Comparison of ENCODE assay signal across 8 mouse cellular contexts in genomic region chr17:5752716-5753585, GRCm38 (mm10).
DNase-seq lines count a peak whose midpoint lies in the region; ATAC-seq and TF ChIP-seq lines count a peak whose summit lies in the region.

No protein-coding gene starts in this region.

- H3K4me3 ChIP-seq in embryonic facial prominence, embryonic 11.5 days (ENCODE audit: low read depth, low read length), result peak overlapping the region; percentile 38
- H3K4me3 ChIP-seq in limb, embryonic 11.5 days (ENCODE audit: low read depth, low read length), result peak overlapping the region; percentile 35
- H3K4me3 ChIP-seq in midbrain, embryonic 12.5 days, result peak overlapping the region; percentile 44
- H3K4me3 ChIP-seq in spleen, adult 2 months (ENCODE audit: extremely low read depth, insufficient read depth, insufficient read length), result no peak overlapping the region

- H3K4me1 ChIP-seq in embryonic facial prominence, embryonic 11.5 days (ENCODE audit: control insufficient read depth, insufficient read depth, low read length), result no peaks in the 10 kb centered on the region; the same call in 1 of the 2 replicates
- H3K4me1 ChIP-seq in limb, embryonic 11.5 days (ENCODE audit: control insufficient read depth, insufficient read depth, low read length), result 0 out of 2 replicates have a peak, but pooled peaks cover 2% of the 10 kb centered on the region
- peaks cover 4% of the 10 kb centered on the region; the same call in 1 of the 2 replicates for H3K4me1 ChIP-seq in midbrain, embryonic 12.5 days
- peaks cover 13% of the 10 kb centered on the region; the same call in 1 of the 2 replicates for H3K4me1 ChIP-seq in spleen, adult 2 months (ENCODE audit: control insufficient read depth, insufficient read depth, insufficient read length)

- H3K9ac ChIP-seq in embryonic facial prominence, embryonic 11.5 days (replicated peaks; ENCODE audit: low read length), result peak overlapping the region; percentile 63
- H3K9ac ChIP-seq in limb, embryonic 11.5 days (ENCODE audit: low read length), result peak overlapping the region; percentile 27
- peak overlapping the region; percentile 56 for H3K9ac ChIP-seq in midbrain, embryonic 12.5 days (replicated peaks)

- TF ChIP-seq POLR2A in spleen, adult 2 months (IDR thresholded peaks at IDR 0.05; ENCODE audit: low read depth, low read length), result no peak

- peak overlapping the region; percentile 77 for H3K4me2 ChIP-seq in embryonic facial prominence, embryonic 11.5 days (ENCODE audit: low read depth, low read length)
- peak overlapping the region; percentile 57 for H3K4me2 ChIP-seq in limb, embryonic 11.5 days (ENCODE audit: low read depth, severe bottlenecking)
- peak overlapping the region; percentile 80 for H3K4me2 ChIP-seq in midbrain, embryonic 12.5 days (replicated peaks)

- peak; percentile 82 for TF ChIP-seq CTCF in spleen, adult 2 months (IDR thresholded peaks at IDR 0.05; ENCODE audit: extremely low read depth, insufficient read depth, insufficient read length, insufficient replicate concordance)

- ATAC-seq in embryonic facial prominence, embryonic 11.5 days (replicated peaks; ENCODE audit: insufficient number of reproducible peaks, low FRiP score, low TSS enrichment, low read depth), result peak; percentile 74
- ATAC-seq in limb, embryonic 11.5 days (ENCODE audit: insufficient number of reproducible peaks, low FRiP score, low TSS enrichment, low read depth), result peak; percentile 75
- ATAC-seq in midbrain, embryonic 12.5 days (ENCODE audit: low FRiP score, low read depth), result peak; percentile 85

- H3K27me3 ChIP-seq in embryonic facial prominence, embryonic 11.5 days (ENCODE audit: control insufficient read depth, insufficient read depth, low read length), result no peaks in the 10 kb centered on the region
- H3K27me3 ChIP-seq in limb, embryonic 11.5 days (ENCODE audit: control insufficient read depth, insufficient read depth, low read length), result no peaks in the 10 kb centered on the region
- peaks cover 11% of the 10 kb centered on the region; the same call in 1 of the 2 replicates for H3K27me3 ChIP-seq in midbrain, embryonic 12.5 days
- no peaks in the 10 kb centered on the region for H3K27me3 ChIP-seq in spleen, adult 2 months (ENCODE audit: control insufficient read depth, insufficient read depth, low read length)

- WGBS in embryonic facial prominence, embryonic 11.5 days, result 10% methylated on average over 29 of the region's 29 CpGs
- WGBS in limb, embryonic 11.5 days, result 10% methylated on average over 29 of the region's 29 CpGs
- WGBS in midbrain, embryonic 12.5 days, result 11% methylated on average over 29 of the region's 29 CpGs
- WGBS in spleen, adult 2 months, result 45% methylated on average over 29 of the region's 29 CpGs

- peak; percentile 76 for DNase-seq in 3T3-L1 (ENCODE audit: low read depth, low spot score)
- DNase-seq in adrenal gland, postnatal 4 days (ENCODE audit: low spot score in 2 of 2), result peak; percentile 61 to 79
- DNase-seq in embryonic facial prominence, embryonic 11.5 days (ENCODE audit: low spot score), result peak; percentile 89
- DNase-seq in heart, adult 18-20 months, result peak; percentile 76 to 92
- DNase-seq in kidney, adult 18-20 months, result peak; percentile 88
- DNase-seq in limb, embryonic 11.5 days (ENCODE audit: low spot score), result peak; percentile 92
- peak in 1 of 2 experiments; percentile 32 for DNase-seq in spleen, adult 2 months (ENCODE audit: low read depth in 1 of 2, low spot score in 2 of 2)

- H3K27ac ChIP-seq in embryonic facial prominence, embryonic 11.5 days (replicated peaks; ENCODE audit: low read depth, low read length), result no peak overlapping the region
- H3K27ac ChIP-seq in limb, embryonic 11.5 days (replicated peaks; ENCODE audit: low read depth, low read length), result no peak overlapping the region
- H3K27ac ChIP-seq in midbrain, embryonic 12.5 days (replicated peaks), result no peak overlapping the region
- H3K27ac ChIP-seq in spleen, adult 2 months (ENCODE audit: insufficient read depth, low read length), result no peak overlapping the region

- H3K36me3 ChIP-seq in embryonic facial prominence, embryonic 11.5 days (replicated peaks; ENCODE audit: control insufficient read depth, insufficient read depth, low read depth, low read length), result no peaks in the 10 kb centered on the region
- H3K36me3 ChIP-seq in limb, embryonic 11.5 days (ENCODE audit: control insufficient read depth, insufficient read depth, low read length), result no peaks in the 10 kb centered on the region
- H3K36me3 ChIP-seq in midbrain, embryonic 12.5 days, result no peaks in the 10 kb centered on the region
- H3K36me3 ChIP-seq in spleen, adult 2 months (ENCODE audit: control insufficient read depth, insufficient read depth, low read length), result no peaks in the 10 kb centered on the region

- no peaks in the 10 kb centered on the region for H3K9me3 ChIP-seq in embryonic facial prominence, embryonic 11.5 days (replicated peaks; ENCODE audit: control insufficient read depth, low read length)
- no peaks in the 10 kb centered on the region for H3K9me3 ChIP-seq in limb, embryonic 11.5 days (ENCODE audit: control insufficient read depth, low read length)
- no peaks in the 10 kb centered on the region for H3K9me3 ChIP-seq in midbrain, embryonic 12.5 days
